Mouse (Mus musculus): ENCODE measurements around the gene Atoh8.

The Atoh8 gene

DNA sequence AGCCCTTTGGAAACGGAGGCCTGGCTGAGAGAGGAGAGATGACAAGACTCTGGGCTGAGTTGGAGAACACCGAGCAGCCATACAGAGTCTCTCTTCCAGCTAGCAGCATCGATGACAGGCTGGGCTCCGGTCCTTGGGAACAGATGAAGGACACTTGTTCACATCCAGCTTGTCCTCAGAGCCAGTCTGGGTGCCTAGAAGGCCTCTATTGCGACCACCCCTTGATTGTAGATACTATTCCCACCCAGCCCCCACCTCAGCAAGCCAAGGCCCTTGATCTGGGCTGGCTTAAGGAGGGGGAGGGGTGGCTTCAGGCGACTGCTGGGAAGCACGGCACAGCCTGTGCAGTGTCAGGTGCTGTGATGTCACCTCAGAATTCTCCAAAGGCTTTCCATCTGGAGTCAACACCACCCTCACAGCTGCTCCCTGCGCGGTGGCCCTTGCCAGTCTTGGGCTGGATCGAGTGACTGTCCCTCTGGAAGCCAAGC is 19.3 kb upstream of the Atoh8 start:
- DNase-seq (ENCODE audit: low read depth, low spot score): no peak

DNA sequence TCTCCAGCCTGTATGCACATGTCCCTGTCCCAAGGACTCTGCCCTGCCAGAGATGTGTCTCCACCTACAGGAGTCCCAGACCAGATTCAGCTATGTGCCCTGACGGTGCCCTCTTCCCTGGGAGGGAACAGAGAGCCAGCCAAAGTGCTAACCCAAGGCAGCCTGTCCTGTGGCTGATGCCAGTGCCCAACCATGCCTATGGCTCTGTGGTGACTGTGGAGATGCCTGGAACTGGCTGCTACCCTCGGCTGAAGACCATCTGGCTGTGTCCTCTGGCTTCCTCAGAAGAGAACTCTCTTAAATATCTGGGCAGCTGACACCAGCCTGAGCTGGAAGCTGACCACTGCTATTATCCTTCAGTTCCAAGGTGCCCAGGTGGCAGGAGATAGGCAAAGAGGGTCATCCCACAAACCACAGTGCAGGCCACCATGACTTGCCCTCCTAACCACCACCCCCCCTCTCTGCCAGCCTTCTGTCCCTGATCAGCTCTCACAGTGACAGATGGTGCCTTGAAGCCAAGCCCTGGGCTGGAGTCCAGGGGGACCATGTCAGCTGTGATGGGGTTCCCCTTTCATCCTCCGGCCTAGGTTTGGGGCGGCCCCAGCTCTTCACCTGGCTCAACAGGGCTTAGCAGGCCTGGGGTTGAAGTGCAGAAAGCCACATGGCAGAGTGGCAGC is 18.7 kb upstream of the Atoh8 start:
- no peak for DNase-seq (ENCODE audit: low read depth, low spot score)

DNA sequence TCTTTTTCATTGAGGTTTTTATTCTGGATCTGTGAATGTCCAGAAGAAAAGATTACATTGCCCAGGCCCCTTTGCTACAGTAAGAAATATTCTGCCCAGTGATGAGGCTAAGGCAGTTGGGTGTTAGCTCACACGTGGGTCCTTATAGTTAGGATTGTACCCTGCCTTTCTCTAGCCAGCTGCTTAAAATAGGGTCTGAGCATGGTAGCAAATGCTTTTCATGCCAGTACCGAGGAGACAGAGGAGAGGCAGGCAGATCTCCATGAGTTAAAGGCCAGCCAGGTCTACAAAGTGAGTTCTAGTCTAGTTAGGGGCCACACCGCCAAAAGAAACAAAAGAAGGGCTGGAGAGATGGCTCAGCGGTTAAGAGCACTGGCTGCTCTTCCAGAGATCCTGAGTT is 17.8 kb upstream of the Atoh8 start:
- no peak for DNase-seq (ENCODE audit: low read depth, low spot score)

DNA sequence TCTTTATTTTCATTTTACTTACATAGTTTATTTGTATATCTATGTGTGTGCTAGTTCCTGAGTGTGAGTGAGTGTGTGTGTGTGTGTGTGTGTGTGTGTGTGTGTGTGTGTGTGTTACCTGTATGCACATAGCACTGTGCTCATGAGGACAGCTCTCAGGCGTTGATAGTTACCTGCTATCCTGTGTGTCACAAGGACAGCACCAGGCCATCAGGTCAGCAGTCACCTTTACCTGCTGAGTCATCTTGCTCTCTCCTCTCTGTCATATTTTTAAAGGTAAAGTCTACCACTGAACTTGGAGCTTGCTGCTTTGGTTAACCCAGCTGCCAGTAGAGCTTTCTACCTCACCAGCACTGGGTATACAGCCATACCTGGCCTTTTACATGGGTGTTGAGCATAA is 17.1 kb upstream of the Atoh8 start:
- no peak for DNase-seq (ENCODE audit: low read depth, low spot score)

DNA sequence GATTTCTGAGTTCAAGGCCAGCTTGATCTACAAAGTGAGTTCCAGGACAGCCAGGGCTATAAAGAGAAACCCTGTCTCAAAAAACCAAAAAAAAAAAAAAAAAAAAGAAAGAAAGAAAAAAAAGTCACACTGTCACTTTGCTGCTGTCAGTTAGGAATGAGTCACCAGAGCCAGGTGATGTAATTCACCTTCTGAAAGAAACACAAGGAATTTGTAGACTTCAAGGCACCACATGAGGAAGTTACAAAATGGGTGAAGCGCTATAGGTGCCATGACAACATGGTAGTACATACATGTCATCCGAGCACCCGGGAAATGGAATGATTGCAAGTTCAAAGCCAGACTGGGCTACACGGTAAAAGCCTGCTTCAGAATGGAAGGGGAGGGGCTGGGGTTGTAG is 14.6 kb upstream of the Atoh8 start:
- no peak for DNase-seq (ENCODE audit: low read depth, low spot score)

DNA sequence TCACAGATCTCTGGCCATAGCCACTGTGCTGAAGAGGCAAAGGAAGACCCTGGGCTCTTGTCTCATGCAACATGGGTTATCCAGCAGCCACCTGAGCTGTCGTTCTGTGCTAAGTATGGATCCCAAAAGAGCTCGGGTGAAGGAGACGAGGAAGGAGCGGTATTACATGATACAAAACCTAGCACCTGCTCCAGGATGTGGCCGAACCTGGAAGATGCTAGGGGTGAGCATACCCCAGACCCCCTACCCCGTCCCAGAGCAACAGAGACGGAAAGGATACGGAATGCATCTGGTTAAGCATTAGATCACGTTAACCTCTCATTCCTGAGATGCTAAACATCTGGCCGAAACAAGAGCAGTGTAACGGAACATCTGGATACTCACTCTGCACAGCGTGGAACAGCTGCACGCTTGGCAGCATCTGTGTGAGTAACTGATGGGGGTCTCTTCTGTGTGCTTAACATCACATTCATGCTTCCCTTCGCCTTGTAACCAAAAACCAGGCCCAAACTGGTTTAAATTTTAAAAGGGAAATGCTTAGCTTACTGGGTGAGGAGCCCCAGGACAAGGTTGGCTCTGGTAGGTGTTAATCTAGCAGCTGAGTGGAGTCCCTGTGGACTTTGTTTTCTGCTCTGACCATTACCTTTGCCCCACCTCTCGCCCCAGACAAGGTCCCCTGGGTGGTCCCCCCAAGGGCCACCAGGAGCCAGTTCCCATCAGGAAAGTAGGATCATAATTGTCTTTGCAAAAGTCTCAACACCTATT is 13.0 kb upstream of the Atoh8 start:
- DNase-seq (ENCODE audit: low read depth, low spot score): no peak

DNA sequence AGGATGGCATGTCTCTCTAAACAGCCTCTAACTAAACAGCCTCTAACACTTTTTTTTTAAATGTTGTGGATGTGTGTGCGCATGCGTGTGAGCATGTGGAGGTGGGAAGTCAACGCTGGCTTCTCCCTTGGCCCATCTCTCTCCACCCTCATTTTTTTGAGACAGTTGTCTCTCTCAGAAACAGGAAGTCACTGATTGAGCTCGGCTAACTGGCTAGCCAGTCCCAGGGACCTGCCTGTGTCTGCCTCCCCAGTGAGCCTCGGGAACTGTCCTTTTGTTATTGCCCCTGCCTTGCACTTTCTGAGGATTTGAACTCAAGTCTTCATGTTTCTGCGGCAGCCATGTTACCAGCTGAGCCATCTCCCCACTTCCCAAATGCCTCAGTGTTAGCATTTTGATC is 10.9 kb upstream of the Atoh8 start:
- no peak for DNase-seq (ENCODE audit: low read depth, low spot score)

DNA sequence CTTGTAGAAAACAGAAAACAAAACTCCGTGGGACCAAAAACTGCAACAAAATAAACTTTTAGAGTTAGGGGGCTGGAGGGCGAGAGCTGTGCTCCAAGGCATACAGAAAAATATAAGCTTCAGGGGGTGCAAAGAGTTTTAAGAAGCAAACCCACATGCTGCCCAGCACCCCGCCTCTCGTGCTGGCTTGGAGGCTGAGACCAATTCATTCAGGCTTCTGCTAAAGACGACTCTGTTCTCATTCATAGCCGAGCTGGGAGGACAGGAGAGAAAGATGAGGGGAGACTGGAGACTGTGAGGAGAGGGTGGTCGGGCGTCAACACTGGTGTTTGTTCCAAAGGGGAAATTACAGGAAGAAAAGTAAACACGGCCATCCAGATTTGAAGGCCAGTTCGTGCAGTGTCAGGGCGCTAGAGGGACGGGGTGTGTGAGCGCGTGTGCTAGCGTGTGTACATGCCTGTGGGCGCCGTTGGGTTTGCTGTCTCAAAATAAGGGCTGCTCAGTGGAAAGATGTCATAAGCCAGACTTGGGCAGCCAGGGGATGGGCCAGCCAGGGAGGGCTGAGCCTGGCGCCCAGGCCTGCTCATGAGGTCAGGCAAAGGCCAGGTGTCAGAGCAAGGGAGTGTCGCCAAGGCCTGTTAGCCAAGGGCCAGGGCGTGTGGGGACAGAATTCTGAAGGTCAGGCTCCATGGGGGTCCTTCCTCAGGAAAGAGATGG is 9.3 kb upstream of the Atoh8 start:
- DNase-seq (ENCODE audit: low read depth, low spot score): no peak

DNA sequence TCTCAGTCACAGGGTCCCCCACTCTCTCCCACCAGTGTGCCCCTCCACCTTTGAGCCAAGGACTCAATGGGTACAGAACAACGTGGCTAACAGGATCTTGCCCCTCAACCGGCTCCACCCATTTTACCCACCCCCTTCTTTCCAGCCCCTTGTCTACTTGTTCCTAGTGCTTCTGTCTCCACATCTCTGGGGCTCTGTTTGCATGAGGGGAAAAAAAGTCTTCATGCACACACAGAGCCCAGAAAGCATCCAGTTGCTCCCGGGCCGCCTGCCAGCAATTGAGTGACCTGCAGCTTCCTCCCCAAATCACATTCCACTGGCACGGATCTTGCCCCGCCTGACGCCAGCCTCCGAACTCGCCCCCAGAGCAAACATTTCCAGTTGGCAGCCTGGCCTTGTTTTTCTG is 8.8 kb upstream of the Atoh8 start:
- no peak for DNase-seq (ENCODE audit: low read depth, low spot score)

DNA sequence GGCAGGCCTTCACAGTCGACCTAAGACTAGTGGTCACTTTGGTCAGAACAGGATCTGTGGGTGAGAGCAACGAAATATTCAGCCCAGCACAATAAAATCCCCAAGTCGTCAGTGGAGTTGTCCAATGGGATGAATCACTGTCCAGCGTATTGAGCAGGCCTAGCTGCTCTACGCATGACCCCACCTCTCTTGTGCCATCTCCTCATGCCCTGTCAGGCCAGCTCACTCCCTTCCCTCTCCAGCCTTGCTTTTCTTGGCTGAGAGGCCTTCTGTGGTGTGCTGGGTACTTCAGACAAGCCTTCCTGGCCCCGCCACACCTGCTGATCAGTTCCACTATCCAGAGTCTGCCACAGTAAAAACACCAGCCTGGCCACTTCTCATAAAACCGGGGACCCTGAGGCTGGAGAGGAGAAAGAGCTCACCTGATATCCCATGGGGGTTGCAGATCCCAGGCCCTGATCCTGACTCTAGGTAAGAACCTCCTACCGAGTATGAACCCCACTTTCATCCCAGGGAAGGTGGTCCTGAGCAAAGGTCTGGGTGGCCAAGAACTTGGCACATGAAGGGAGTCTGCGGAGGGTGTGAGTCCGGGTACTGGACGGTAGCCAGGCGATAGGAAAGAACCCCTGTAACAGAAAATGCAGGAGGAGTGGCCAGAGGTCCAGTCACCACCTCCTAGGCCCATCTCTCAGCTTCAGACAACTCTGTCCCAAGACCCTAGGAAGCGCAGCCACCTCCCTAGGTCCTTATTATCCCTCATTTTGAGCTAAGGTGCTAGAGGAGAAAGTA is 7.3 kb upstream of the Atoh8 start:
- DNase-seq (ENCODE audit: low read depth, low spot score): no peak

DNA sequence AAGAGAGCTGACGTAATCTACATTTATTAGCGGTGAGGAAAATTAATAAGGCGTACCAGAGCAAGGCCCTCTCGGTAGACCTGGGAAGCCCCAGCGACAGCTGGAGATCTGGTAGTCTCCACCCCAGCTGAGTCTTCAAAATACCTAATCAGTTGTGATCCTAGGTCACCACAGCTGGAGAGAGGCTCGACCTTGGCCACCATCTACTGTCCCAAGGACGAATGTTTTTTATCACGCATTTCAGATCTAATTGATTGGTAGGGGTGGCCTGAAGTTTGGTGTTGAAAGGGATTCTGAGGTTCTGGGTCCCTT is 6.4 kb upstream of the Atoh8 start:
- DNase-seq (ENCODE audit: low read depth, low spot score): no peak

DNA sequence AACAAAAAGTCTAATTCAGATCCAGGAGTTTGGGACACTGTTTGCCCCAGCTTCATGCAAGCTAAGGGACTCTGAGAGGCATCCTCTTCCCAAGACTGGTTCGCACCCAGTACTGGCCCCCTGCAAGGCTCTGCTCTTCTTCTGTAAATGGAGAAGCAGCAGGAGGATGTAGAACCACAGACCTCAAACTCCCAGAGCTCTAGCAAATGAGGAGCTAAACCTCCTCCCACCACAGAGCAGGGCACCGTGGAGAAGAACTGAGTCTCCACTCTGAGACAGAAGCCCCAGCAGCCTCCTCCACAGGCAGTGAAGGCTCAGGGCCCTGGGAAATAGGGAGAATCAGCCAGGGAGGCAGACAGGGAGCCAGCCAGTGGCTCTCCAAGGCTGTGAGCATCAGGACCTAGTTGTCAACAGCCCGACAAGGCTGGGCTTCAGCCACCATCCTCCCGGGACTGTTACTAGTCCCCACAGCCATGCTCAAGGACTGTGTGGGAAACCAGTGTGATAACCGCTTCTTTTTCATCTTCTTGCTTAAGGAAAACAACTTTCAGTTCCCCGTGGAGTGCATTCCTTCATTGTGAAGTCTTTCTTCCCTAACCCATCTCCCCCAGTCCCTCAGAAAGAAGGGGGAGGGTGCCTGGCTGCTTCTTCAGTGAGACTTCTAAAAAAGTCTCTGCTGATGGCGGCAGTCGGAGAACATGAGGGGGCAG is 5.9 kb upstream of the Atoh8 start:
- DNase-seq (ENCODE audit: low read depth, low spot score): no peak

DNA sequence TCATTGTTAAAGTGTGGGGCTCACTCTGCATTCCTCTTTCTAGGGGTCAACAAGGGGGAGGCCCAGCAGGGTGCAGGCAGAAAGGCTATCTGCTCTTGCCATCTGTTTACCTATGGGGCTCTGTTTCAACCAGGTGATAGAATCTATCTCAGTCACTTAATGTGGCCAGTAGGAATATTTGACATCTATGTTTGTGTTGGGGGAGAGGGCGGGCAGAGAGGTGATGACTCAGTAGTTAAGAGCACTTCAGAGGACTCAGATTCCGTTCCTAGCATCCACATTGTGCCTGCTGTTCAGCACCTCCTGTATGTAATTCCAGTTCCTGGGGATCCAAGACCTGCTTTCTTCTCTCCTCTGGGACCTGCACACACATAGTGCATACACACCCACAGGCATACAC is 4.7 kb upstream of the Atoh8 start:
- DNase-seq (ENCODE audit: low read depth, low spot score): no peak

DNA sequence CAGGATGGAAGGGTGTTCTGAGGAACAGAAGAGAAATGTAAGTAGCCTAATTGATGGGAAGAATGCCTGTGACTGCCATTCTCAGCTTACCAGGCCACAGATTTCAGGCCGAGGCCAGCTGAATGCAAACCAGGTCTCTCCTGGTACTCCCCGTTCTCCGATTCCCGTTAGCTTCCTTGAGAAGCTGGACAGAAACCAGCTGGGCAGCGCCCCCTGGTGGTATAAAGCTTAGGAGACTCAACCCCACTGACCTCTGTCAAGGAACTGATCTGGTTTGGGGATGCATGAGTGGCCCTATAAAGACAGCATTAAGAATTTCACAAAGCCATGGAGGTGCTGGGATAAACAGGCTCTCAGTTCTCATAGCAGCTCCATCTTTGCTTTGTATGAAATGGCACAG is 1.7 kb upstream of the Atoh8 start:
- DNase-seq (ENCODE audit: low read depth, low spot score): peak; percentile 63

DNA sequence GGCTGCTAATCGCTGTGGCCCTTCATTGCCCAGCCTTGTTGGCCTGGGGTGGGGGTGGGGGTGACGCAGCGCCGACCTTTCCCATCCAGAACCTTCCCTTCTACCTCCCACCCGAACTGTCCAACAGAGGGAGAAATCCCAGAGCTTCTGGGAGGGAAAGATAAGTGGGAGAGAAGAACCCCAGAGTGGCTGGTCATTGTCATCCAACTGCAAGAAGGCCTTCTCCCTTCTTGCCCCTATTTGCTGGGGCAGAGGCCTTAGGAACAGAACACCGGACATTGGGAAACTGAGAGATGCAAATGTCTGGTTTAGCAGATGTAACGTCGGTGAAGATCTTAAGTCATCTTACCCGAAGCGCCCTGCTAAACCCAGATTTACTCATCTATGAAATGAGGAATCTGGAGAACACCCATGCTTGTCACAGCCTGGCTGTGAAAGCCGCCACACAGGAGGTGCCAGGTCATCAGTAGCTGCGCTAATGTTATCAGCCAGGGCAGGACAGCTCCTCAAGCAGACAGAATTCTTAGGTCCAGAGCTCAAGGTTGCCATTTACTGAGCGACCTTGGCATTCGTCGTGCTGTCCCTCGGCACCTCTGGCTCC is 530 bp upstream of the Atoh8 start:
- DNase-seq (ENCODE audit: low read depth, low spot score): no peak

DNA sequence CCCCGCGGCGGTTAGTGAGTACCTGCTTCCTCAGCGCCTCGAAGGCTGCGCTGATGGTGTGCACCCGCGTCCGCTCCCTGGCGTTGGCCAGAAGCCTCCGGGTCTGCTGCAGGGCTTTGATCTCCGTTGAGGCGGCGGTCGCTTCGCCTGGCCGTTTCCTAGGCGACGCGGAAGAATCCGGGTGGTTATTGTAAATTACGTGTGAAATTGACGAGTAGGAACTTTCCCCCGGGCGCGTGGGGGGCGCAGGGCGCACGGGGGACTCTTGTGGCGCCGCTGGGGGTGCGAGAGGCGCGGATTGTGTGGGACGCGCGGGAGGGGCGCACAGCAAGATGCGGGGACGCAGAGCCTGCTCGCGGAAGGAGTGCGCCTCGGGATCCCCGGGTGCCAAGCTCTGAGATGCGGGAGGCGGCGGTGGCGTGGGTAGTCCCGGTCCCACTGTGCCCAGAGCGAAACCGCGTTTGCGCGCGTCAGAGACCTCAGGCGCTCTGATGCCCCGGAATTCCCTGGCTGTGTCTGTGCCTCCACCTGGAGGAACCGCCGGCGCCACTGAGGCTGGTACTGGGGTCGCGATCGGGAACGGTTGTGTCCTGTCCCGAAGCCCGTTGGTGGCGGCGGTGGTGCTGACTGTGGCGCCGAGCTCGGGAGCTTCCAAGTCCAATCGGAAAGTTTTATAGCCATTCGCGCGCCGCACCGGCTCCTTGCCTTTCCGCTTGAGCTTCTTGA is 842 bp downstream of the Atoh8 start:
- DNase-seq (ENCODE audit: low read depth, low spot score): no peak

DNA sequence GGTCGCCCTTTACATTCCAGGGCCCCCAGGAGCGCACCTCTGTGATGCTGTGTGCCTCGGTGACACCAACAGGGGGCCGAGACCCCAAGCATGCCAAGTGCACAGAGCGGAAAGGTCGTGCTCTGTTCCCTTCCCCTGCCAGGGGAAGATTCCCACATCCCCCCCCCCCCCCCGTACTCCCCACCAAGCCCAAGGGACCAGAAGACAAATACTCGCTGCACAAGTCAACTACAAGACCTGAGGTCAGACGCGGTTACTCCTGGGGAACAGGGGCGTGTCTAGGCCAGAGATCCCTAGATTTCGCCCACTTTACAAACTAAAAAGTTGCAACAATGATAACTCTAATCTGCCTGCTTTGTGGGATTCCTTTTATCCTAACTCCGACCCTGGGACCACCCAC is 1.4 kb downstream of the Atoh8 start:
- DNase-seq (ENCODE audit: low read depth, low spot score): no peak

DNA sequence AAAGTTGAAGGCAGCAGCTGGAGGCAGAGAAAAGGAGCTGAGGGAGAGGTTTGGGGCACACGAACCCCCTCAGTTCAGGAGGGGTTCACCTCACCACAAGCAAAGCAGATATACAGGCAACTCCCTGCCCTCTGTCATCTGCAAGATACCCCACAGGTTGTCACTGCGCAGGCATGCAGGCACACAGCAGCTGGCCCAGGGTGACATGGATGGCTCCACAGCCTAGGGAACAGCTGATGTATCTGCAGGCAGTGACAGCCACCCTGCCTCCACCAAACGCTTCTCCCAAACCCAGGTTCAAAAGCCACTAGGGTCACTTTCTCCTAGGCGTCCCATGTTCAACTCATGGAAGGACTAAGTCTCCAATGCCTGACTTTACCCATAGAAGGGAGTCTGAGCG is 2.5 kb downstream of the Atoh8 start:
- DNase-seq (ENCODE audit: low read depth, low spot score): no peak

DNA sequence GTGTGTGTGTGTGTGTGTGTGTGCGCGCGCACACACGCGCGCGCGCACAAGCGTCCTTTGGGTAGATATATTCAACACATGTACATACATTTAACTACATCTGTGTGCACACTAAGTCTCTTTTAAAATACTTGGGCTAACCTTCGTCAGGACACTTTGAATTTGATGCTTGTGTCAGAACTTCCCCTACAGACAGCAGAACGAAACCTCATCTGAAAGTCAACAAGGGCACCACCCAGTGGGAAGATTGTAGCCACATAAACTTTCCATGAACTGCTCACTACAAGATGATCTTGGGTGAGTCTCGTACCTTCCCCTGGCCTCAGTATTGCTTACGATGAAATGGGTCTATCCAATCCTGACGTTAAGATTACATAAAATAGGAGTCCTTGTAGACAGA is 3.0 kb downstream of the Atoh8 start:
- no peak for DNase-seq (ENCODE audit: low read depth, low spot score)

DNA sequence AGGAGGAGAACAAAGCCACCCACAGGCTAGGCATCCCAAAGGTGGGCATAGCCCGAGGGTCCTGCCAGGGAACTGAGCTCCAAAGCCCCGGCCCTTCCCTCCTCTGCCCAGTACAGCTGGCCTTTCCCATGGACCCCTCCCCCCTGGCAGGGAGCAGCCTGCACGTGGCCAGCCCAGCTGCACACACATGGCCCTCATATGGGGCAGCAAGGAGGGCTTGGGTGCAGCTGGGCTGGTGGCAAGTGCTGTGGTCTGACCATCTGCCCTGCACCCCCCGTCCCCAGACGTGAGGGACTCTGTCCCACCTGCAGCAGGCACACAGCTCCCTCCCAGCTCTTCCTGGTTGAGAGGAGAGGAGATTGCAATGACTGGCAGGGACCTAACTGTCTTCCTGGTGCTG is 4.5 kb downstream of the Atoh8 start:
- DNase-seq (ENCODE audit: low read depth, low spot score): no peak
